Mouse (Mus musculus) liver, embryonic 13.5 days (tissue): ENCODE measurements around the gene Ppp1r16b. TPM values are rescaled to one million over a fixed set of nuclear protein-coding genes. Genes with fewer than 3 reads are reported as not detected.

Experiments
- ATAC-seq: fragments of 200-750 bp; cut with Nextera tagmentation; 2 replicates; pipeline ENCODE4 v1.8.0; 2017; ENCODE audit warnings: low read depth, mild to moderate bottlenecking, moderate number of reproducible peaks, moderate library complexity
- DNase-seq: peaks from one replicate; pipeline ENCODE4 v3.0.0; 2022
- H3K27ac ChIP-seq: fragments of 300-500 bp; sonication (generic); 2 replicates; pipeline ENCODE4 v1.5.1; 2015; ENCODE audit warnings: moderate library complexity, mild to moderate bottlenecking, inconsistent platforms
- H3K27me3 ChIP-seq: fragments of 300-500 bp; sonication (generic); 2 replicates; pipeline ENCODE4 v1.6.1; 2015; ENCODE audit warnings: mild to moderate bottlenecking, inconsistent platforms
- H3K36me3 ChIP-seq: fragments of 300-500 bp; sonication (generic); 2 replicates; pipeline ENCODE4 v1.6.1; 2015; ENCODE audit warnings: mild to moderate bottlenecking, inconsistent platforms
- H3K4me1 ChIP-seq: fragments of 300-500 bp; sonication (generic); replicated peaks from 2 replicates; pipeline ENCODE4 v1.6.1; 2015; ENCODE audit warnings: inconsistent platforms
- H3K4me2 ChIP-seq: fragments of 300-500 bp; sonication (generic); 2 replicates; pipeline ENCODE4 v1.6.1; 2015; ENCODE audit warnings: inconsistent platforms, mild to moderate bottlenecking, moderate library complexity
- H3K4me3 ChIP-seq: fragments of 300-500 bp; sonication (generic); replicated peaks from 2 replicates; pipeline ENCODE4 v1.5.1; 2015; ENCODE audit warnings: mild to moderate bottlenecking, inconsistent platforms
- H3K9ac ChIP-seq: fragments of 300-500 bp; sonication (generic); 2 replicates; pipeline ENCODE4 v1.6.1; 2015; ENCODE audit warnings: mild to moderate bottlenecking, inconsistent platforms
- H3K9me3 ChIP-seq: fragments of 300-500 bp; sonication (generic); replicated peaks from 2 replicates; pipeline ENCODE4 v1.6.1; 2016; ENCODE audit warnings: inconsistent platforms
- WGBS: fragments of 180-500 bp; shearing (Covaris S2); methylation state at CpG from one replicate; pipeline ENCODE4 v1.1.7; 2015; ENCODE audit not compliant: insufficient replicate concordance; 5-methylcytosine and 5-hydroxymethylcytosine counted together
- polyA plus RNA-seq: library from polyadenylated mRNA; unstranded; fragments of >200 nt; fragmentation: Nextera tagmentation; extraction: Ambion mirVana; gene quantifications from 2 replicates; pipeline ENCODE4 v1.2.1, GENCODE M21; 2015

Gene Ppp1r16b
- polyA plus RNA-seq, 1 experiment from 2014 or later, result 1.3 TPM

DNA sequence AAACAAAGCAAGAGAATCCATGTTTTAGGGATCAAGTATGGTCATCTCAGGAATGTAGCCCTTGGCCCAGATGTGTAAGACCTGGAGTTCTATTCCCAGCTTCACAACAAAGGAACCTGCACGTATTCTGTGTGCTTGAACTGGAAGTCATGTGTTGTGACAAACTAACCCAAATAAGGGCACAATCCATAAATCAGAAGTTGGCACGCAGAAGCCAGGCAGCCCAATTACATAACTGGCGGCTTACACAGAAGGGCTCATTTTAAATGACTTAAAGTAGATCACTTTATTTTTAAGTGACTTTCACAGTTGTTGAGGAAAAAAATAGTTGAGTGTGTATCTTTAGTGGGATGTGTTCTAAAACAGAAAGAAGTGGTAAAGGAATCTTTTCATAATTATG is 21.4 kb upstream of the Ppp1r16b start:
- Histone ChIP-seq H3K4me3 (no peak overlapping the region), H3K9ac (no peak overlapping the region), H3K4me1 (no peaks in the 10 kb centered on the region), H3K27ac (no peak overlapping the region), H3K4me2 (no peak overlapping the region), H3K36me3 (peaks cover 20% of the 10 kb centered on the region), H3K9me3 (no peaks in the 10 kb centered on the region), H3K27me3 (no peaks in the 10 kb centered on the region)
- DNase-seq (no peak), ATAC-seq (no peak)
- 81% methylated on average over 3 of the region's 3 CpGs for WGBS

GRCm38 (mm10) chr2:158651159-158651908 is 13.9 kb upstream of the Ppp1r16b start:
- Histone ChIP-seq H3K4me3 (no peak overlapping the region), H3K9ac (no peak overlapping the region), H3K4me1 (no peaks in the 10 kb centered on the region), H3K36me3 (no peaks in the 10 kb centered on the region), H3K27ac (no peak overlapping the region), H3K4me2 (no peak overlapping the region), H3K27me3 (no peaks in the 10 kb centered on the region), H3K9me3 (no peaks in the 10 kb centered on the region)
- ATAC-seq (0 out of 2 replicates have a peak, but pooled peaks have one; percentile 26), DNase-seq (no peak)
- WGBS, result 37% methylated on average over 7 of the region's 7 CpGs

DNA sequence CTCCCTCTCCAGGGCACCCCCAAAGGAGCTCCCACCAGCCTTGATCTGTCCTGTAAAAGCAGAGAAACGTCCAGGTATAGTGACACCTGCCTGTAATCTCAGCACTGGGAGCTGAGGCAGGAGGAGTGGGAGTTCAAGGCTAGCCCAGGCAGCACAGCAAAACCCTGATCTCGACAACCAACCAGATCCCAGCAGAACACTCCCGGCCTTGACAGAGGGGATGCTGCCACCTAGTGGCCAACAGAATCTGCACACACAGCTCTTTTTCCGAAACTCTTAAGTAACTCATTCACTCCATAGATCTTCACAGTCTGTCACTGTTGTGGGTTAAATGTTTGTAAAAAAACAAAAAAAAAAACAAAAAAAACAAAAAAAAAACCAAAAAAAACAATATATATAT is 12.2 kb upstream of the Ppp1r16b start:
- DNase-seq (peak; percentile 20), ATAC-seq (no peak)
- Histone ChIP-seq H3K27me3 (no peaks in the 10 kb centered on the region), H3K4me2 (no peak overlapping the region), H3K4me3 (no peak overlapping the region), H3K9ac (no peak overlapping the region), H3K36me3 (no peaks in the 10 kb centered on the region), H3K27ac (no peak overlapping the region), H3K4me1 (no peaks in the 10 kb centered on the region), H3K9me3 (no peaks in the 10 kb centered on the region)
- WGBS, result 10% methylated on average over 4 of the region's 4 CpGs

- WGBS, result 41% methylated on average over 9 of the region's 9 CpGs
- H3K27ac ChIP-seq, result no peak overlapping the region
- no peaks in the 10 kb centered on the region for H3K27me3 ChIP-seq
- H3K4me2 ChIP-seq, result no peak overlapping the region
- H3K4me1 ChIP-seq, result no peaks in the 10 kb centered on the region
- ATAC-seq (no peak), DNase-seq (no peak)
- no peak overlapping the region for H3K4me3 ChIP-seq
- H3K9me3 ChIP-seq, result no peaks in the 10 kb centered on the region
- H3K36me3 ChIP-seq, result no peaks in the 10 kb centered on the region
- no peak overlapping the region for H3K9ac ChIP-seq
These were observed 10.5 kb upstream of the Ppp1r16b start for GRCm38 (mm10) chr2:158654717-158655116.

DNA sequence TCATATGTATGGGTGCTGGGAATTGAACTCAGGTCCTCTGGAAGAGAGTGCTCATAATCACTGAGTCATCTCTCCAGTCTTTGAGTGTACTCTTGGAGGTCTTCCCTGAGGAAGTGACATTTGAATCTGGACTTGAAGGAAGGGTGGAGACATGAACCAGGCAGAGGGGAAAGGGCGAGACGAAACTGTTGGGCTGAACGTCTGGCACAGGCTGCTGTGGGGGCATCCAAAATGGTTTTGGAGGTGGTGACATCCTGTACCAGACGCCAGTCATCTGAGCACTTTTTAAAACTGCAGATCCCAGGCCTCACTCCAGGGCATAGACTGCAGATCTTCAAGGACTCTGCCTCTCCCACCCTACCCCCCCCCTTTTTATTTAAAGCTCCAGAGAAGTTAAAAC is 9.4 kb upstream of the Ppp1r16b start:
- no peaks in the 10 kb centered on the region for H3K27me3 ChIP-seq
- no peaks in the 10 kb centered on the region for H3K4me1 ChIP-seq
- no peak for DNase-seq
- no peak overlapping the region for H3K4me3 ChIP-seq
- no peak overlapping the region for H3K4me2 ChIP-seq
- no peaks in the 10 kb centered on the region for H3K36me3 ChIP-seq
- 57% methylated on average over 4 of the region's 4 CpGs for WGBS
- no peak overlapping the region for H3K27ac ChIP-seq
- H3K9ac ChIP-seq, result no peak overlapping the region
- no peaks in the 10 kb centered on the region for H3K9me3 ChIP-seq
- ATAC-seq, result no peak

DNA sequence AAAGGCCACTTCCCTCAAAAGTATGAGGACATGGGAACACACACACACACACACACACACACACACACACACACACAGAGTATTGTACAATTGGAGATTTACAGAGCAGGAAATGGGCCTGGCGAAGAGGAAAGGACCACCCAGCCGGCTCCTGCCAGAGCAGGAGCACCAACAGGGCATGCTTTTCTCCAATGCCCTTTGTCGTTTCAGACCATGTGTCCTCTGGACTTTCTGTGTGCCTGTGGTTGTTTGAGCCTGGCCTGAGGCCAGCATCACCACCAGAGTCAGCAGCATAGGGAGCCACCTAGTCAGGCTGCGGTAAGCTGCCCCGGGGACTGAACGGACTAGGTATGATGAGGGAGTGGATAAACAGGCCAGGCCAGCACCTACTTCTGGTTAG is 6.4 kb upstream of the Ppp1r16b start:
- no peaks in the 10 kb centered on the region for H3K9me3 ChIP-seq
- H3K9ac ChIP-seq, result no peak overlapping the region
- H3K27ac ChIP-seq, result no peak overlapping the region
- no peak overlapping the region for H3K4me2 ChIP-seq
- ATAC-seq, result peak; percentile 57
- no peaks in the 10 kb centered on the region for H3K27me3 ChIP-seq
- no peak overlapping the region for H3K4me3 ChIP-seq
- H3K4me1 ChIP-seq, result no peaks in the 10 kb centered on the region
- H3K36me3 ChIP-seq, result no peaks in the 10 kb centered on the region
- WGBS, result 61% methylated on average over 6 of the region's 6 CpGs
- no peak for DNase-seq

GRCm38 (mm10) chr2:158659346-158659745 is 5.9 kb upstream of the Ppp1r16b start:
- Histone ChIP-seq H3K27me3 (no peaks in the 10 kb centered on the region), H3K9me3 (no peaks in the 10 kb centered on the region), H3K4me1 (no peaks in the 10 kb centered on the region), H3K9ac (no peak overlapping the region), H3K27ac (no peak overlapping the region), H3K4me3 (no peak overlapping the region), H3K4me2 (no peak overlapping the region), H3K36me3 (no peaks in the 10 kb centered on the region)
- ATAC-seq (no peak), DNase-seq (no peak)
- whole genome bisulfite sequencing, result 61% methylated on average over 3 of the region's 3 CpGs

- Histone ChIP-seq H3K27ac (no peak overlapping the region), H3K4me3 (no peak overlapping the region), H3K27me3 (peaks cover 64% of the 10 kb centered on the region), H3K4me2 (peak overlapping the region; percentile 62; the same call in 1 of the 2 replicates), H3K4me1 (peaks cover 20% of the 10 kb centered on the region), H3K9me3 (no peaks in the 10 kb centered on the region), H3K36me3 (no peaks in the 10 kb centered on the region), H3K9ac (no peak overlapping the region)
- WGBS, result 7% methylated on average over 13 of the region's 13 CpGs
- DNase-seq (no peak), ATAC-seq (no peak)
These were observed 1.0 kb downstream of the Ppp1r16b start for GRCm38 (mm10) chr2:158666071-158666800.

DNA sequence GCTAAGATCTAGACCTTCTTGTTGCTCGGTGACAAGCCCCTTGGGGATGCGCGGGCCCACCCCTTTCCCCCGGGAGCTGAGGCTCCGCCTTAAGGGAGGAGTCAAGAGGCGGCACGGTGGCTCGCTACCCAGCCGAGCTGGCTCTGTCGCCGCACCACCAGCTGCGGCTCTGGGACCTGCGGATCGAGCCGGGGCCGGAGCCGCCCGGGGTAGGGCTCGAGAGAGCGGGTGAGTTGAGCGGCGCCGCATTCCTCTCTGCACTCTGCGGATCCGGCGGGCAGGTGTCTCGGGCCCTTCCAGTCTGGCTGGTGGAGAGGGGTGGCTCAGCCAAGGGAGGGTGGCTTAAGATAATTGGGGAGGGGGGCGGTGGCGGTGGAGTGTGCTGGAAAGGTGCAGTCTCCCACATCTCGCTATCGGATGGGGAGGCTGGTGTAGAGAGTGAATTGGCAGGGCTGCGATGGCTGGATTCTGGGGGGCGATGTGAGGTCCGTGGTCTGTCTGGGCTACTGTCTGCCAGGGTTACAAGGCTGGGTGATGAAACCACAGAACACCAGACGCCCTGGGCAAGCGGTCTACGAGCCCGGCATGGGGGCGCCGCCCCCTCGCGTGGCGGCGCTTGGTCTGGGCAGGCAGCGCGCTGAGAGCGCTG is 1.9 kb downstream of the Ppp1r16b start:
- peaks cover 64% of the 10 kb centered on the region for H3K27me3 ChIP-seq
- H3K9ac ChIP-seq, result peak overlapping the region; percentile 33; the same call in 1 of the 2 replicates
- H3K27ac ChIP-seq, result no peak overlapping the region
- peak overlapping the region; percentile 48 for H3K4me3 ChIP-seq
- peak overlapping the region; percentile 62 for H3K4me2 ChIP-seq
- no peaks in the 10 kb centered on the region for H3K36me3 ChIP-seq
- H3K4me1 ChIP-seq, result peaks cover 20% of the 10 kb centered on the region
- WGBS, result under 1% methylated on average over 47 of the region's 47 CpGs
- DNase-seq (no peak), ATAC-seq (peak; percentile 50; the same call in 1 of the 2 replicates)
- no peaks in the 10 kb centered on the region for H3K9me3 ChIP-seq

GRCm38 (mm10) chr2:158667671-158668432 is 2.7 kb downstream of the Ppp1r16b start:
- DNase-seq (no peak), ATAC-seq (no peak)
- H3K4me3 ChIP-seq, result peak overlapping the region; percentile 48
- no peak overlapping the region for H3K27ac ChIP-seq
- no peak overlapping the region for H3K9ac ChIP-seq
- peaks cover 20% of the 10 kb centered on the region for H3K4me1 ChIP-seq
- WGBS, result 1% methylated on average over 53 of the region's 54 CpGs
- peak overlapping the region; percentile 62 for H3K4me2 ChIP-seq
- H3K9me3 ChIP-seq, result no peaks in the 10 kb centered on the region
- H3K27me3 ChIP-seq, result peaks cover 64% of the 10 kb centered on the region
- no peaks in the 10 kb centered on the region for H3K36me3 ChIP-seq
